ENCODE assay signal across 9 mouse cellular contexts in genomic region chr3:36569836-36570235, GRCm38 (mm10). TPM values are rescaled to one million over a fixed set of nuclear protein-coding genes. Genes with fewer than 3 reads are reported as not detected.
DNase-seq lines count a peak whose midpoint lies in the region; ATAC-seq and TF ChIP-seq lines count a peak whose summit lies in the region.
"Had no signal": no experiment of that assay in that cellular context is flagged by ENCODE, and none has a peak within 500 bp of the region (broad histone marks: within the 10 kb centered on the region; RNA-seq: fewer than 3 reads in every experiment).

No protein-coding gene starts in this region.

- H3K27me3 ChIP-seq in heart, embryonic 14.5 days (ENCODE audit: control insufficient read depth, insufficient read depth, low read length) = no peaks in the 10 kb centered on the region
- H3K27me3 ChIP-seq in MEL (ENCODE audit: control insufficient read depth in 1 of 2, insufficient read depth in 2 of 2, low read length in 2 of 2) = no peaks in the 10 kb centered on the region; a peak in 1 of 4 replicates
- no peaks in the 10 kb centered on the region for H3K27me3 ChIP-seq in forebrain, postnatal 0 days (ENCODE audit: insufficient read depth, low read length)
- H3K27me3 ChIP-seq in liver, embryonic 14.5 days (ENCODE audit: control insufficient read depth, insufficient read depth, low read length) = no peaks in the 10 kb centered on the region

- H3K9ac ChIP-seq in heart, embryonic 14.5 days (ENCODE audit: low read length) = peak overlapping the region; percentile 88; the same call in 1 of the 2 replicates
- no peak overlapping the region; the same call in 1 of the 2 replicates for H3K9ac ChIP-seq in MEL (ENCODE audit: control insufficient read depth, low read depth, low read length, poor library complexity, severe bottlenecking)
- no peak overlapping the region for H3K9ac ChIP-seq in forebrain, postnatal 0 days
- H3K9ac ChIP-seq in liver, embryonic 14.5 days (replicated peaks) = peak overlapping the region; percentile 97

- H3K4me1 ChIP-seq in heart, embryonic 14.5 days (ENCODE audit: control insufficient read depth in 2 of 2, insufficient read depth in 2 of 2, low read length in 2 of 2) = peaks cover 0 to 18% of the 10 kb centered on the region in 2 experiments; a peak in 3 of 4 replicates
- H3K4me1 ChIP-seq in MEL (ENCODE audit: control insufficient read depth in 1 of 2, insufficient read depth in 2 of 2, low read length in 2 of 2) = peaks cover 0 to 5% of the 10 kb centered on the region in 2 experiments; a peak in 2 of 4 replicates
- H3K4me1 ChIP-seq in forebrain, postnatal 0 days (ENCODE audit: insufficient read depth) = 0 out of 2 replicates have a peak, but pooled peaks cover 4% of the 10 kb centered on the region
- peaks cover 8 to 9% of the 10 kb centered on the region in 2 experiments for H3K4me1 ChIP-seq in liver, embryonic 14.5 days (replicated peaks; ENCODE audit: control insufficient read depth in 2 of 2, insufficient read depth in 2 of 2, low read length in 1 of 2)

- peak overlapping the region; percentile 82 for H3K4me2 ChIP-seq in heart, embryonic 14.5 days (ENCODE audit: low read length)
- H3K4me2 ChIP-seq in forebrain, postnatal 0 days (ENCODE audit: low read depth) = peak overlapping the region; percentile 99; the same call in 1 of the 2 replicates
- H3K4me2 ChIP-seq in liver, embryonic 14.5 days (ENCODE audit: low read depth) = peak overlapping the region; percentile 89

- no peak overlapping the region for H3K27ac ChIP-seq in heart, embryonic 14.5 days (replicated peaks in 1 of 2; ENCODE audit: control insufficient read depth in 1 of 2, insufficient read depth in 1 of 2, low read depth in 2 of 2, low read length in 2 of 2)
- no peak overlapping the region for H3K27ac ChIP-seq in MEL (ENCODE audit: control insufficient read depth, low read depth, low read length)
- no peak overlapping the region for H3K27ac ChIP-seq in forebrain, postnatal 0 days (ENCODE audit: low read depth, low read length)
- peak overlapping the region; percentile 90 for H3K27ac ChIP-seq in liver, embryonic 14.5 days

- DNase-seq in heart, adult 8-10 months (ENCODE audit: low spot score) = no peak
- peak; percentile 58 for DNase-seq in MEL (ENCODE audit: low read depth, low spot score)
- DNase-seq in forebrain, postnatal 0 days = no peak
- DNase-seq in liver, embryonic 14.5 days (ENCODE audit: low read depth in 3 of 3, low spot score in 3 of 3) = peak; percentile 67 to 71 (median 70)
- DNase-seq in layer of hippocampus, adult 11-12 months (ENCODE audit: low spot score) = no peak
- DNase-seq in right cerebral cortex, adult 2 months (ENCODE audit: low spot score in 2 of 2) = no peak
- DNase-seq in ovary, postnatal 10 days (ENCODE audit: low spot score) = no peak

- peaks cover 22% of the 10 kb centered on the region for H3K79me2 ChIP-seq in MEL (ENCODE audit: control insufficient read depth, insufficient read depth, low read length, poor library complexity)

- no peak for ATAC-seq in heart, embryonic 14.5 days (ENCODE audit: insufficient number of reproducible peaks, insufficient read depth, low FRiP score, low read depth)
- no peak for ATAC-seq in forebrain, postnatal 0 days
- ATAC-seq in liver, embryonic 14.5 days (ENCODE audit: insufficient read depth) = peak; percentile 57

- WGBS in heart, embryonic 14.5 days = 66% methylated on average over 5 of the region's 5 CpGs
- 80% methylated on average over 5 of the region's 5 CpGs for WGBS in forebrain, postnatal 0 days
- WGBS in liver, embryonic 14.5 days (ENCODE audit: insufficient replicate concordance) = 9% methylated on average over 5 of the region's 5 CpGs

- H3K36me3 ChIP-seq in heart, embryonic 14.5 days (ENCODE audit: control insufficient read depth, insufficient read depth, low read length) = peaks cover 61% of the 10 kb centered on the region
- H3K36me3 ChIP-seq in MEL (ENCODE audit: control insufficient read depth in 1 of 2, insufficient read depth in 2 of 2, low read length in 2 of 2) = peaks cover 18 to 19% of the 10 kb centered on the region in 2 experiments
- H3K36me3 ChIP-seq in forebrain, postnatal 0 days (ENCODE audit: insufficient read depth) = peaks cover 23% of the 10 kb centered on the region
- peaks cover 60% of the 10 kb centered on the region for H3K36me3 ChIP-seq in liver, embryonic 14.5 days (replicated peaks; ENCODE audit: control insufficient read depth, insufficient read depth, low read depth)

- no peak for TF ChIP-seq CTCF in MEL (IDR thresholded peaks at IDR 0.05 in 2 of 3, conservative IDR thresholded peaks at IDR 0.05 in 1 of 3; ENCODE audit: control insufficient read depth in 1 of 3, insufficient read depth in 1 of 3, low read depth in 2 of 3, low read length in 3 of 3, poor library complexity in 1 of 3, severe bottlenecking in 1 of 3)
- TF ChIP-seq CTCF in forebrain, postnatal 0 days (IDR thresholded peaks at IDR 0.05; ENCODE audit: low read depth) = no peak
- TF ChIP-seq CTCF in liver, embryonic 14.5 days (IDR thresholded peaks at IDR 0.05; ENCODE audit: low read depth) = no peak

- TF ChIP-seq EP300 in MEL (IDR thresholded peaks at IDR 0.05; ENCODE audit: low read depth in 1 of 2, low read length in 2 of 2) = no peak
- peak; percentile 61 for TF ChIP-seq EP300 in liver, embryonic 14.5 days (IDR thresholded peaks at IDR 0.05; ENCODE audit: low read depth)

- no peak for TF ChIP-seq POLR2A in MEL (IDR thresholded peaks at IDR 0.05; ENCODE audit: control insufficient read depth in 1 of 2, insufficient read depth in 1 of 2, low read depth in 1 of 2, low read length in 2 of 2, poor library complexity in 1 of 2)

- peak overlapping the region in 1 of 2 experiments; percentile 96; a peak in 2 of 4 replicates for H3K4me3 ChIP-seq in heart, embryonic 14.5 days (ENCODE audit: control insufficient read depth in 1 of 2, insufficient read depth in 1 of 2, low read depth in 1 of 2, low read length in 2 of 2)
- peak overlapping the region in 1 of 2 experiments; percentile 1; a peak in 2 of 4 replicates for H3K4me3 ChIP-seq in MEL (ENCODE audit: control insufficient read depth in 1 of 2, insufficient read depth in 1 of 2, low read depth in 2 of 2, low read length in 2 of 2)
- H3K4me3 ChIP-seq in forebrain, postnatal 0 days (ENCODE audit: low read depth, low read length) = no peak overlapping the region
- H3K4me3 ChIP-seq in liver, embryonic 14.5 days (ENCODE audit: insufficient read depth in 1 of 2, low read depth in 2 of 2, low read length in 2 of 2) = peak overlapping the region; percentile 91 to 95

- no peak for TF ChIP-seq RAD21 in MEL (IDR thresholded peaks at IDR 0.05; ENCODE audit: low read depth, low read length)

- no peaks in the 10 kb centered on the region for H3K9me3 ChIP-seq in heart, embryonic 14.5 days (ENCODE audit: control insufficient read depth, low read length)
- no peaks in the 10 kb centered on the region for H3K9me3 ChIP-seq in MEL (replicated peaks; ENCODE audit: insufficient read depth, low read length)
- H3K9me3 ChIP-seq in forebrain, postnatal 0 days (ENCODE audit: low read length) = no peaks in the 10 kb centered on the region
- H3K9me3 ChIP-seq in liver, embryonic 14.5 days (ENCODE audit: control insufficient read depth, low read length) = no peaks in the 10 kb centered on the region

TF ChIP-seq in MEL, 35 proteins besides CTCF, POLR2A, EP300 and RAD21 (continues in another document):
- TF ChIP-seq NELFE (IDR thresholded peaks at IDR 0.05; ENCODE audit: low read depth, low read length) (no peak), UBTF (IDR thresholded peaks at IDR 0.05; ENCODE audit: borderline replicate concordance, insufficient read depth, low read depth, low read length) (no peak)

RNA-seq across cellular contexts. Expression of gene Ccna2, which starts 2.1 kb away (rescaled TPM):
- 196 and 199 TPM in 2 replicates for polyA plus RNA-seq in heart, embryonic 14.5 days (2014; fragmentation: Nextera tagmentation; extraction: Ambion mirVana)
- total RNA-seq in heart, adult 8-10 months (2022) = 1 to 10 TPM in 1 of 4 experiments, under 1 TPM in 3; 0.25 to 1.3 (median 0.59) TPM
- total RNA-seq in MEL (2012; rRNA removed) = 124 and 133 TPM in 2 replicates
- 100 to 1,000 TPM; 180 to 487 TPM for polyA plus RNA-seq in MEL (2012; ENCODE audit: insufficient read depth in 1 of 2, insufficient read length in 2 of 2, low read depth in 1 of 2, low replicate concordance in 2 of 2, missing spikeins in 1 of 2)
- 16.8 and 23.9 TPM in 2 replicates for total RNA-seq in forebrain, postnatal 0 days (2014; rRNA removed)
- polyA plus RNA-seq in forebrain, postnatal 0 days (2015; fragmentation: Nextera tagmentation; extraction: Ambion mirVana) = 20.5 and 20.7 TPM in 2 replicates
- polyA plus RNA-seq in liver, embryonic 14.5 days (2012; rRNA removed) = 107 and 155 TPM in 2 replicates
- polyA plus RNA-seq in liver, embryonic 14.5 days (2014; fragmentation: Nextera tagmentation; extraction: Ambion mirVana) = 295 and 336 TPM in 2 replicates

RNA-seq across cellular contexts. Expression of gene Exosc9, which starts 17.4 kb away (rescaled TPM):
- polyA plus RNA-seq in heart, embryonic 14.5 days (2014; fragmentation: Nextera tagmentation; extraction: Ambion mirVana) = 50.1 and 50.7 TPM in 2 replicates
- total RNA-seq in heart, adult 8-10 months (2022) = 10 to 100 TPM; 17.5 to 19.1 (median 18.5) TPM
- 40.6 and 46.0 TPM in 2 replicates for total RNA-seq in MEL (2012; rRNA removed)
- polyA plus RNA-seq in MEL (2012; ENCODE audit: insufficient read depth in 1 of 2, insufficient read length in 2 of 2, low read depth in 1 of 2, low replicate concordance in 2 of 2, missing spikeins in 1 of 2) = 10 to 100 TPM in 1 of 2 experiments, not detected in 1; 49.4 TPM
- 72.9 and 78.0 TPM in 2 replicates for total RNA-seq in forebrain, postnatal 0 days (2014; rRNA removed)
- 76.9 and 81.4 TPM in 2 replicates for polyA plus RNA-seq in forebrain, postnatal 0 days (2015; fragmentation: Nextera tagmentation; extraction: Ambion mirVana)
- polyA plus RNA-seq in liver, embryonic 14.5 days (2012; rRNA removed) = 12.6 and 25.1 TPM in 2 replicates
- polyA plus RNA-seq in liver, embryonic 14.5 days (2014; fragmentation: Nextera tagmentation; extraction: Ambion mirVana) = 36.6 and 37.6 TPM in 2 replicates

RNA-seq across cellular contexts. Expression of gene Bbs7, which starts 43.4 kb away (rescaled TPM):
- 9.4 and 9.7 TPM in 2 replicates for polyA plus RNA-seq in heart, embryonic 14.5 days (2014; fragmentation: Nextera tagmentation; extraction: Ambion mirVana)
- 1 to 10 TPM; 5.9 to 7.7 (median 6.3) TPM for total RNA-seq in heart, adult 8-10 months (2022)
- not detected in 2 replicates for total RNA-seq in MEL (2012; rRNA removed)
- not detected for polyA plus RNA-seq in MEL (2012; ENCODE audit: insufficient read depth in 1 of 2, insufficient read length in 2 of 2, low read depth in 1 of 2, low replicate concordance in 2 of 2, missing spikeins in 1 of 2)
- 15.1 and 15.5 TPM in 2 replicates for total RNA-seq in forebrain, postnatal 0 days (2014; rRNA removed)
- polyA plus RNA-seq in forebrain, postnatal 0 days (2015; fragmentation: Nextera tagmentation; extraction: Ambion mirVana) = 13.4 and 14.9 TPM in 2 replicates
- polyA plus RNA-seq in liver, embryonic 14.5 days (2012; rRNA removed) = 3.9 and 5.5 TPM in 2 replicates
- 9.7 and 11.9 TPM in 2 replicates for polyA plus RNA-seq in liver, embryonic 14.5 days (2014; fragmentation: Nextera tagmentation; extraction: Ambion mirVana)

RNA-seq across cellular contexts. Expression of gene Gm11549, which starts 48.2 kb away (rescaled TPM):
- polyA plus RNA-seq in heart, embryonic 14.5 days (2014; fragmentation: Nextera tagmentation; extraction: Ambion mirVana) = 0.58 and 0.88 TPM in 2 replicates
- not detected for total RNA-seq in heart, adult 8-10 months (2022)
- not detected in 2 replicates for total RNA-seq in MEL (2012; rRNA removed)
- not detected for polyA plus RNA-seq in MEL (2012; ENCODE audit: insufficient read depth in 1 of 2, insufficient read length in 2 of 2, low read depth in 1 of 2, low replicate concordance in 2 of 2, missing spikeins in 1 of 2)
- total RNA-seq in forebrain, postnatal 0 days (2014; rRNA removed) = 0.69 and 1.3 TPM in 2 replicates
- 0.45 and 0.68 TPM in 2 replicates for polyA plus RNA-seq in forebrain, postnatal 0 days (2015; fragmentation: Nextera tagmentation; extraction: Ambion mirVana)
- 0.01 TPM in 1 of 2 replicates, not detected in the other for polyA plus RNA-seq in liver, embryonic 14.5 days (2012; rRNA removed)
- not detected in 2 replicates for polyA plus RNA-seq in liver, embryonic 14.5 days (2014; fragmentation: Nextera tagmentation; extraction: Ambion mirVana)
- polyA plus RNA-seq: gonadal fat pad, adult 2 months had no signal

Comparison
In these comparisons a context has a peak if more than half of its experiments do, and no peak if none do; other contexts are left out.
1. H3K9ac ChIP-seq: peak in heart, embryonic 14.5 days (single experiment) and liver, embryonic 14.5 days (single experiment); none in MEL (single experiment) and forebrain, postnatal 0 days (single experiment).
2. DNase-seq: peak in MEL (single experiment) and liver, embryonic 14.5 days (3 of 3); none in heart, adult 8-10 months (single experiment), forebrain, postnatal 0 days (single experiment), layer of hippocampus, adult 11-12 months (single experiment), right cerebral cortex, adult 2 months (0 of 2) and ovary, postnatal 10 days (single experiment).
3. RNA of gene Bbs7, which starts 43.4 kb away (polyA plus RNA-seq): 13.4 to 14.9 TPM in forebrain, postnatal 0 days, 3.9 to 11.9 TPM in liver, embryonic 14.5 days and 9.4 to 9.7 TPM in heart, embryonic 14.5 days; not detected in MEL; every median in the first group is over 4 times any median in the second.
4. Peak in every context shown above with its lines, with median percentiles within 50 percentile points of each other: H3K4me2 ChIP-seq.